In the genomic region with DNA sequence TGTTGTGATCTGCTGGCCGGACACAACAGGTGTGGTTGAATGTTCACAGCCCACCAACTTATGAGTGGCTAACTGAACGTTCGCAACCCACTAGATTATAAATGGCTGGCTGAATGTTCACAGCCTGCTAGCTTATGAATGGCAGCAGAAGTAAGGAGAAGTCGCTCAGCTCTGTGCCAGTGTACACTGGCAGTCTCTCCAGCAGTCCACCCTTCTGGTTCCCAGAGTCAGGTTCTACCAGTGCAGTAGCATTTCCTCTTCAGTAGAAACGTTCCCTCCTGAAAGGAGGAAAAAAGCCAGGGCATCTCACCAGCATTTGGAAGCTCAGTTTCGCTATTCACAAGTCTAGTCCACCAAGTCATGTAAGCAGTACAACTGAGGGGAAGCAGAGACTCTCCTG, we compare ENCODE assay signal across 23 mouse cellular contexts. TPM values are rescaled to one million over a fixed set of nuclear protein-coding genes. Genes with fewer than 3 reads are reported as not detected.
DNase-seq lines count a peak whose midpoint lies in the region; ATAC-seq and TF ChIP-seq lines count a peak whose summit lies in the region.
"Had no signal": no experiment of that assay in that cellular context is flagged by ENCODE, and none has a peak within 500 bp of the region (broad histone marks: within the 10 kb centered on the region; RNA-seq: fewer than 3 reads in every experiment).

No protein-coding gene starts in this region.

- no peak overlapping the region for H3K9ac ChIP-seq in intestine, embryonic 15.5 days
- H3K9ac ChIP-seq in intestine, postnatal 0 days (ENCODE audit: low read depth, low read length): no peak overlapping the region
- H3K9ac ChIP-seq in liver, embryonic 14.5 days (replicated peaks): peak overlapping the region; percentile 10; the same call in 1 of the 2 replicates
- H3K9ac ChIP-seq: forebrain, embryonic 12.5 days; heart, embryonic 13.5 days; hindbrain, embryonic 14.5 days; limb, embryonic 13.5 days; lung, embryonic 14.5 days had no signal

- no peak overlapping the region for H3K27ac ChIP-seq in intestine, embryonic 15.5 days
- H3K27ac ChIP-seq in intestine, postnatal 0 days (ENCODE audit: low read depth, low read length): no peak overlapping the region
- H3K27ac ChIP-seq in liver, embryonic 14.5 days: no peak overlapping the region
- H3K27ac ChIP-seq: forebrain, embryonic 12.5 days; heart, embryonic 13.5 days; hindbrain, embryonic 14.5 days; left cerebral cortex, adult 2 months; limb, embryonic 13.5 days had no signal

- H3K9me3 ChIP-seq in intestine, embryonic 15.5 days: no peaks in the 10 kb centered on the region
- H3K9me3 ChIP-seq in intestine, postnatal 0 days (ENCODE audit: control insufficient read depth): no peaks in the 10 kb centered on the region
- H3K9me3 ChIP-seq in liver, embryonic 14.5 days (ENCODE audit: control insufficient read depth, low read length): no peaks in the 10 kb centered on the region
- H3K9me3 ChIP-seq: forebrain, embryonic 12.5 days; heart, embryonic 13.5 days had no signal

- DNase-seq in liver, embryonic 14.5 days (ENCODE audit: low read depth in 3 of 3, low spot score in 3 of 3): no peak
- DNase-seq in left cerebral cortex, postnatal 25 days (ENCODE audit: low spot score in 2 of 2): no peak
- DNase-seq in kidney, adult 9 months: no peak
- DNase-seq in layer of hippocampus, postnatal 36 days: no peak
- DNase-seq: cerebellum, adult 11-12 months; cerebellum, adult 9-11 months; gastrocnemius, postnatal 36 days; heart, postnatal 10 days; layer of hippocampus, adult 9-11 months; lung, embryonic 14.5 days; right cerebral cortex, adult 18-20 months had no signal

- 74% methylated on average over 6 of the region's 6 CpGs for WGBS in intestine, embryonic 15.5 days
- WGBS in intestine, postnatal 0 days: 64% methylated on average over 6 of the region's 6 CpGs
- WGBS in liver, embryonic 14.5 days (ENCODE audit: insufficient replicate concordance): 50% methylated on average over 6 of the region's 6 CpGs

- TF ChIP-seq EP300 in liver, embryonic 14.5 days (IDR thresholded peaks at IDR 0.05; ENCODE audit: low read depth): no peak

- H3K36me3 ChIP-seq in intestine, embryonic 15.5 days: no peaks in the 10 kb centered on the region
- H3K36me3 ChIP-seq in intestine, postnatal 0 days (ENCODE audit: control insufficient read depth, insufficient read depth): no peaks in the 10 kb centered on the region
- H3K36me3 ChIP-seq in liver, embryonic 14.5 days (replicated peaks; ENCODE audit: control insufficient read depth, insufficient read depth, low read depth): no peaks in the 10 kb centered on the region
- H3K36me3 ChIP-seq: forebrain, embryonic 12.5 days; heart, embryonic 13.5 days; limb, embryonic 13.5 days had no signal

- intact Hi-C loops in left cerebral cortex, postnatal 25 days (cut with DNase I): no loop called here

- H3K27me3 ChIP-seq in intestine, embryonic 15.5 days (replicated peaks): no peaks in the 10 kb centered on the region
- no peaks in the 10 kb centered on the region for H3K27me3 ChIP-seq in intestine, postnatal 0 days (replicated peaks; ENCODE audit: control insufficient read depth, insufficient read depth, low read length)
- no peaks in the 10 kb centered on the region for H3K27me3 ChIP-seq in liver, embryonic 14.5 days (ENCODE audit: control insufficient read depth, insufficient read depth, low read length)
- H3K27me3 ChIP-seq: CH12.LX; forebrain, embryonic 12.5 days; limb, embryonic 13.5 days had no signal

- no peak overlapping the region for H3K4me3 ChIP-seq in intestine, embryonic 15.5 days (replicated peaks)
- no peak overlapping the region for H3K4me3 ChIP-seq in intestine, postnatal 0 days (ENCODE audit: low read depth, low read length)
- no peak overlapping the region for H3K4me3 ChIP-seq in liver, embryonic 14.5 days (ENCODE audit: insufficient read depth in 1 of 2, low read depth in 2 of 2, low read length in 2 of 2)
- H3K4me3 ChIP-seq: forebrain, embryonic 12.5 days; heart, embryonic 13.5 days; left cerebral cortex, adult 2 months; limb, embryonic 13.5 days had no signal

- no peak for TF ChIP-seq CTCF in intestine, postnatal 0 days (IDR thresholded peaks at IDR 0.05; ENCODE audit: low read depth)
- TF ChIP-seq CTCF in liver, embryonic 14.5 days (IDR thresholded peaks at IDR 0.05; ENCODE audit: low read depth): no peak

- 0 out of 2 replicates have a peak, but pooled peaks have one; percentile 18 for ATAC-seq in intestine, embryonic 15.5 days
- no peak for ATAC-seq in intestine, postnatal 0 days
- ATAC-seq in common myeloid progenitor, adult 5-6 weeks (replicated peaks; ENCODE audit: low read depth, poor library complexity, severe bottlenecking): peak; percentile 23
- ATAC-seq in liver, embryonic 14.5 days (ENCODE audit: insufficient read depth): peak; percentile 21; the same call in 1 of the 2 replicates
- peak; percentile 23; the same call in 1 of the 2 replicates for ATAC-seq in megakaryocyte progenitor cell, adult 5-6 weeks (replicated peaks; ENCODE audit: poor library complexity)
- ATAC-seq: midbrain, embryonic 16.5 days had no signal

- no peaks in the 10 kb centered on the region for H3K4me1 ChIP-seq in intestine, embryonic 15.5 days (replicated peaks)
- H3K4me1 ChIP-seq in intestine, postnatal 0 days (replicated peaks; ENCODE audit: control insufficient read depth, insufficient read depth, low read length): no peaks in the 10 kb centered on the region; the same call in 1 of the 2 replicates
- peaks cover 13 to 20% of the 10 kb centered on the region in 2 experiments for H3K4me1 ChIP-seq in liver, embryonic 14.5 days (replicated peaks; ENCODE audit: control insufficient read depth in 2 of 2, insufficient read depth in 2 of 2, low read length in 1 of 2)
- H3K4me1 ChIP-seq: limb, embryonic 13.5 days had no signal

- no peak overlapping the region for H3K4me2 ChIP-seq in intestine, embryonic 15.5 days (replicated peaks)
- no peak overlapping the region for H3K4me2 ChIP-seq in intestine, postnatal 0 days (replicated peaks; ENCODE audit: low read depth)
- H3K4me2 ChIP-seq in liver, embryonic 14.5 days (ENCODE audit: low read depth): peak overlapping the region; percentile 32
- H3K4me2 ChIP-seq: forebrain, embryonic 12.5 days; heart, embryonic 13.5 days; hindbrain, embryonic 14.5 days; limb, embryonic 13.5 days; lung, embryonic 14.5 days; midbrain, embryonic 11.5 days had no signal

RNA-seq across cellular contexts. Expression of a gene that starts 10.7 kb away (rescaled TPM):
- polyA plus RNA-seq in intestine, embryonic 15.5 days (2015; fragmentation: Nextera tagmentation; extraction: Ambion mirVana): 41.3 and 41.8 TPM in 2 replicates
- polyA plus RNA-seq in intestine, postnatal 0 days (2015; fragmentation: Nextera tagmentation; extraction: Ambion mirVana): 30.1 and 33.6 TPM in 2 replicates
- total RNA-seq in common myeloid progenitor, adult 5-6 weeks (2017): 19.9 and 20.5 TPM in 2 replicates
- 9.1 and 12.5 TPM in 2 replicates for polyA plus RNA-seq in liver, embryonic 14.5 days (2012; rRNA removed)
- 14.2 and 16.7 TPM in 2 replicates for polyA plus RNA-seq in liver, embryonic 14.5 days (2014; fragmentation: Nextera tagmentation; extraction: Ambion mirVana)
- total RNA-seq in megakaryocyte progenitor cell, adult 5-6 weeks (2015): 15.5 and 20.7 TPM in 2 replicates
- total RNA-seq in megakaryocyte progenitor cell, adult 5-6 weeks (2017): 18.9 and 20.6 TPM in 2 replicates
- 10 to 100 TPM; 64.8 to 73.3 TPM for total RNA-seq in left cerebral cortex, postnatal 25 days (2021)
- 10 to 100 TPM; 60.9 to 64.6 TPM for total RNA-seq in layer of hippocampus, postnatal 36 days (2021)

RNA-seq across cellular contexts. Expression of a gene that starts 39.1 kb away (rescaled TPM):
- polyA plus RNA-seq in intestine, embryonic 15.5 days (2015; fragmentation: Nextera tagmentation; extraction: Ambion mirVana): 4.7 and 5.4 TPM in 2 replicates
- 2.7 and 3.4 TPM in 2 replicates for polyA plus RNA-seq in intestine, postnatal 0 days (2015; fragmentation: Nextera tagmentation; extraction: Ambion mirVana)
- 12.5 and 15.8 TPM in 2 replicates for total RNA-seq in common myeloid progenitor, adult 5-6 weeks (2017)
- polyA plus RNA-seq in liver, embryonic 14.5 days (2012; rRNA removed): 2.5 and 3.0 TPM in 2 replicates
- polyA plus RNA-seq in liver, embryonic 14.5 days (2014; fragmentation: Nextera tagmentation; extraction: Ambion mirVana): 1.7 and 2.4 TPM in 2 replicates
- 5.1 and 8.7 TPM in 2 replicates for total RNA-seq in megakaryocyte progenitor cell, adult 5-6 weeks (2015)
- total RNA-seq in megakaryocyte progenitor cell, adult 5-6 weeks (2017): 6.8 and 10.4 TPM in 2 replicates
- total RNA-seq in left cerebral cortex, postnatal 25 days (2021): 100 to 1,000 TPM; 384 to 400 TPM
- total RNA-seq in layer of hippocampus, postnatal 36 days (2021): 100 to 1,000 TPM; 255 to 264 TPM

Comparison
In these comparisons a context has a peak if more than half of its experiments do, and no peak if none do; other contexts are left out.
1. RNA of a gene that starts 39.1 kb away (total RNA-seq): 384 to 400 TPM in left cerebral cortex, postnatal 25 days and 255 to 264 TPM in layer of hippocampus, postnatal 36 days; 12.5 to 15.8 TPM in common myeloid progenitor, adult 5-6 weeks and 5.1 to 10.4 TPM in megakaryocyte progenitor cell, adult 5-6 weeks; every median in the first group is over 10 times any median in the second.